Mouse (Mus musculus) heart, adult 2 months (tissue): ENCODE data around the gene Fkbp10.

ENCODE experiments used
- CTCF ChIP-seq: fragments of 200-600 bp; IDR thresholded peaks from 2 replicates; pipeline ENCODE4 v1.8.1; 2022; ENCODE audit warnings: antibody characterized with exemption, mild to moderate bottlenecking, moderate library complexity
- EP300 ChIP-seq: fragments of 200-500 bp; IDR thresholded peaks from 2 replicates; pipeline ENCODE4 v1.6.1; 2011; ENCODE audit warnings: low read depth, low read length, control low read depth; ENCODE audit not compliant: insufficient read depth
- POLR2A ChIP-seq: fragments of 200-500 bp; IDR thresholded peaks from 2 replicates; pipeline ENCODE4 v1.6.1; 2011; ENCODE audit warnings: mild to moderate bottlenecking, low read depth, low read length, control low read depth; ENCODE audit not compliant: insufficient read depth

- TF ChIP-seq CTCF = no peak
- no peak for TF ChIP-seq POLR2A
- TF ChIP-seq EP300 = no peak
Measured at GRCm38 (mm10) chr11:100413541-100413940, 2.0 kb upstream of the Fkbp10 start.
